Mouse (Mus musculus) embryo, embryonic 9.5 days (tissue): ENCODE measurements around the gene Zfp865.
A peak's percentile ranks its signal among the peaks of the same experiment; 100 is the strongest.
"Not testable (repeated sequence)": the region's sequence is repeated elsewhere in the genome, so short reads cannot be mapped to it uniquely, and the experiment has no call there.

ENCODE experiments used
- DNase-seq: peaks from one replicate; pipeline ENCODE4 v3.0.0-alpha.2; 2017; ENCODE audit errors: extremely low spot score

Zfp865 gene

DNA sequence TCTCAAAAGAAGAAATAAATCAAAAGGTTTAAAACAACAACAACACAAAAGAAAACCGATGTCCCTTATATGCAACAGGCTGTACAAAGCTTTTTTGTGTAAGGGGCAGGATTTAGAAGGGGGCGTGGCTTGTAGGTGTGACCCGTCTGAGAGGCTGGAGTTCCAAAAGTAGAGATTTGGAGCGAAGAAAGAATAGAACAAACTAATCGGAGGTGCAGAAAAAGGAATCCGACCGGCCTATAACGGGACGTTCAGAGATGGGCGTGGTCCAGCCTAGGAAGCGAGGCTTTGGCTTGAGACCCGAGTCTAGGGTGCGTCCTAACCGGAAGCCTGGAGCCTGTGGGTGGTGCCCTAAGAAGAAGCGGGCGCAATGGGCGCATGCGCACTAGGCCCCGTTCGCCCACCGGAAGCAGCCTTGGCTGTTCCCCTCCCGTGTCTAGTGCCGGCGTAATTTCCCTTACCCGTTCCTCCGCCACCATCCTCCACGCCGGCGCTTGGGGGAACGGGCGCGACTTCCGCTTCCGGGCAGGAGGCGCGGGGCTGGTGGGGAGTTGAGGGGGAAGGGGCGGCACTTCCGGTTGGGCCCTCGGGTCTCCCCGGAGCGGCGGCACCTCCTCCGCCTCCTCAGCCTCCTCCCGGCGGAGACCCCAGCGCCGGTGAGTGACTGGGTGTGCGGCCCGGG, at the start of gene Zfp865, which contains the start of gene Ccdc106:
Gene Zfp865 (plus strand): TSS at position 377 of the 682 bp plus-strand sequence.
Gene Ccdc106 (plus strand): TSS at position 554 of the 682 bp plus-strand sequence.
- peak; percentile 98 for DNase-seq

DNA sequence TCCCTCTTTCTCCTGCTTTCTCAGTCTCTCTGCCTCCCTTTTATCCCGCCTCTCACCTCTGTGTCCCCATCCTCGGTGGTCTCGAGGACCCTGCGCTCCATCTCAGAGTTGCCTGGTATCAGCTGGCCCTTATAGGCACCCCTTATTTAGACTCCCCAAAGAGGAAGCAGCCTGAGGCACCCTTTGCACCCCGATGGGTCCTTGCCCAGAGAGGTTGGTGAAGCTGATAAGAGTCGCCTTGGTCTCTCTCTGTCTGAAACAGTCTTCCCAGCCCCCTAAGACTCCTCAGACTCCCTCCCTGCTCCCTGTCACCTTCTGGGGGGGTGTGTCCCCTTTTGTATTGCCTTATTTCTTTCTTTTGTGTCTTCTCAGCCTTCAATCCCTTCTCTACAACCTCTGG, 49.1 kb upstream of the Zfp865 start, which contains the start of gene Sbk3:
Gene Sbk3 (minus strand): TSS at position 101 of the 400 bp plus-strand sequence.
- no peak for DNase-seq

DNA sequence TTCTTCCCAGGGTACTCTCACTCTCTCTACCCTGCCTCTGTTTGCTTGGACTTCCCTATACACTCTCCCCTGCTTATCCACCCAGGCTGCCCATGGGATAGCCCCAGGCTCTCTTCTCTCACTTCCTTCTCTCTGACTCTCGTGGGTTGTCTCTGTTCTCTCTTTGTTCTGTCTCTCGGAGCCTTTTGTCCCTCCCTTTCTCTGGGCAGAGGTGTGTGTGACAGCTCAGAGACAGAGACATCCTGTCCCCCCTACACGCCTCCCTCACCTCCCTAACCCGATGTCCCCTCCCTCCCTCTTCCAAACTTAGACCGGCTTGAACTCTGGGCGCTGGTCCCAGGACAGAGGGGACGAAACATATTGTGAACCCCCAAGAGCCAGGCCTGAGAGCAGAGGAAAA, 48.5 kb upstream of the Zfp865 start:
- no peak for DNase-seq

DNA sequence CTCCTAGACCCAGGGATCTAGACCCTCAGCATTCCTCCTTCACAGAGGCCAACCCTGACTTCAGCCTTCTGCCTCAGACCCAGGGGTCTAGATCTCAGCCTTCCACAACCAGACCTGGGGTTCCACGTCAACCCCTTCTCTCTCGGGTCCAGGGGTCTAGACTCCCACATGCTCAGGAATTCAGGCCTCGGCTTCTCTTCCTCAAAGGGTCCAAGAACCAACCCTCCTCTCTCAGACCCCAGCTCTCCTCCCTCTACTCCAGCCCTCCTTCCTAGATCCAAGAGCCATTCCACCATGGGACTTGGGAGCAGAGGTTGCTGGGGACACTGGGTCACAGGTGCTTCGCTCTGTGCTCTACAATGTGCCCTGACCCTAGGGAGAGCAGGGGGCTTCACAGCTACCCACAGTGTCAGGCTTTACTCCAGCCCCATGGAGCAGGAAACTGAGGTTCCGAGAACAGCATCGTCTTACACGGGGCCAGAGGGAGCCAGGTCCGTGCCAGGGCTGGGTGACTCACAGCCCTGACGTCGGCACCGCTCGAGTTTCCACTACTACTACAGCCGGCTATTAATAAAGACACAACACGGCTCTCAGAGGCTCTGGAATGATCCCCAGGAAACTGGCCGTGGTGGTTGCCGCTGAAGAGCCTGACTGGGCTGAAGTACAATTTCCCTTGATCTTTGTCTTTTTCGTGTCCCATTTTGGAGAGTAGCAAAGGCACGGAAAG, 47.7 kb upstream of the Zfp865 start:
- DNase-seq, result no peak

DNA sequence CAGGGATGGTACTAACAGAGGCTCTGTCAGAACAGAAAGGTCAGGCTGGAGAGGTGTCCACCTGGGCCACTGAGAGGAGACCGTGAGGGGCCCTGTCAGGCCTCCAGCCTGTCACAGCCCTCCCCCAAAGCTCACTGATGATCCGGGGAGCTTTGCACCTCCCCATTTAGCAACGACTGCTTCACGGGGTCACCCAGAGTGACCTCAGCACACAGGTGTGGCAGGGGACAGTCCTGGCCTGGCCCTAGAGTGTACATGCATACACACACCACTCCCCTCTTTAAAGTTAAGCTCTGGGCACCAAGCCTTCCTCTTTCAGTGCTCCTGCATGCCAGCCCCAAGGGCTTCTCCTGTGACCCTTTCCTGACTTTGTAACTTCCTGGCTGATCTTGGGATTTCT, 44.7 kb upstream of the Zfp865 start:
- no peak for DNase-seq

DNA sequence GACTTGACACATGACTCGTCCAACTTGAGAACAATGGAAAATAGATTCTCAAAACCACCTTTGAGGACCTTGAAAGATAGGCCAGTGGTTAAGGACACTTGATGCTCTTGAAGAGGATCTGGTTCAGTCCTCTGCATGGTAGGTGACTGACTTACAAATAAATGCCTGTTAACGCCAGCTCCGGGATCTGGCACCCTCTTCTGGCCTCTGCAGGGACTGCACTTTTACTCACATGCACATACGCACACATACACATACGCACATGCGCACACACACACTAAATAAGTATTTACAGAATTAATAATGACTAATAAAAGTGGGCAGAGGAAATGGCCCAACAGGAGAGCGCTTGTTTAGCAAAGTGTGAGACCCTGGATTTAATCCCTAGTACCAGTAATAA, 43.3 kb upstream of the Zfp865 start:
- DNase-seq, result no peak

DNA sequence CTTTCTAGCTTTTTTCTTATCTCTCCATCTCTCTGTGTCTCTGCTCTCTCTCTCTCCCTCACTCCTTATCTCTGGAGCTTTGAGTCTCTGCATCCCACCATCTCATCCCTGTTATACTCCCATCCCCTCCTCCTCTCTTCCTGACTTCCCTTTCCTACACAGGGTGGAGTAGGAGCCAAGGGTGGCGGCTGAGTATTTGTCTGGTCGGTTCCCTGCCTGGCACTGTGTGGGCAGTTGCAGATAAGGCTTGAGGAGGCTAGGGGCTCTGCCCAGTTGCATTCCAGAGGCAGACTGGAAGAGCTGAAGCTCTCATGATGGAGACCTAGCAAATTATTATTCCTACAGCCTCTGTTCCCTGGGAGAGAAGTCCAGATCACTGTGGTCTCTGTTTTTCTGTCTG, 31.9 kb upstream of the Zfp865 start:
- no peak for DNase-seq

DNA sequence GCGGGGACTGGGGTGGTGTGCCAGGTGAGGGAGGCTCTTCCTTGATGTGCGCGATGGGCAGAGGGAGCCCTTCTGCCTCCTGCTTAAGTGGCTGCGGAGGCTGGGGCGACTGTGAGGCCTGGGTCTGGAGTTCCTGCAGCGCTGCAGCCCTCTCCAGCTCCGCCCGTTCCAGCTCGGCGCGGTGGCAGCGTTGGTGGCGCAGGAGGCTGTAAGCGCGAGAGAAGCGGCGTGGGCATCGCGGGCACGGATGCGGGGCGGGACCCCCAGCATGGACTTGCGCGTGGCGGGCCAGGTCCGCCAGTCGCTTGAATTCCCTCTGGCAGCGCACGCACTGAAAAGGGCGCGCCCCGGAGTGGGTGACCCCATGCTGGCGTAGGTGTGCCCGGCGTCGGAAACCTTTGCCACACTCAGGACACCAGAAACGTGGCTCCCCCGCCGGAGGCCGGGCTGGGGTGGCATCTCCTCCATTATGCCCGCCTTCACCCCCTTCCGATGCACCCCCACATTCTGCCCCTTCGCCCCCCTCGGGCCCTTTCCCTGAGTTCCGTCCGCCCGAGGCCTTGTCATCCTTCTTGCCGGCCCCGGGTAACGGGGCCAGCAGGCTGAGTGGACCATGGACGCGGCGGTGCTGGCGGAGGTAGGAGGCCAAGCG, 26.7 kb upstream of the Zfp865 start:
- DNase-seq, result no peak

DNA sequence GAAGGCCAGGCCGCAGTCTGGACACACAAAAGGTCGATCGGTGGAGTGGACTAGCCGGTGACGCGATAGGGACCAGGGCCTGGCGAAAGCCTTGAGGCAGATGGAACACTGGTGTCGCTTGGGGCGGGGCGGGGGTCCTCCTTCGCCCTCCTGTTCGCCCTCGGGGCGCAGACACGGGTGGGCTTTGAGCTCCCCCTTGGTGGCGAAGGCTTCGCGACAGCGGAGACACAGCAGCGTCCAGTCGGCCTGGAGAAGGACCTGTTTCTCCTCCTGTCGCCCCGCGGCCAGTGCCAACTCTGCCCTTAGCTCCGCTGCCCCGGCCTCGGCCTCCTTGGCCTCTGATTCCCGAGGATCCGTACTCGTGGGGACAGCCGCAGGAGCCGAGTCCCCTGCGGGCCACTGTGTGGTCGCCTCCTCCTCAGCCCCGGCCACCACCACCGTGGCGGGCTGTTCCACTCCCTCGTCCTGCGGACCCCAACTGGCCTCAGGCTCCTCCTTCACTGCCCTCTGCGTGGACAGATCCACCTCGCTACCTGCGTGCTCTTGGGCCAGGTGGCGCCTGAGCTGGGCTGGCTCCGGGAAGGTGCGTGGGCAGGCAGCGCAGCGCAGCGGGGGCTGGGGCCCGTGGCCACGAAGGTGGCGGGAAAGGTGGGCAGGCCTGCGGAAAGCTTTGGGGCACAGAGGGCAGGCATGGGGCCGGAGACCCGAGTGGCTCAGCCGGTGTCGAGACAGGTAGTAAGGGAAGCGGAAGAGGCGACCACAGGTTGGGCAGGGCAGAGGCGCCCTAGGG, 26.0 kb upstream of the Zfp865 start:
- DNase-seq, result no peak

DNA sequence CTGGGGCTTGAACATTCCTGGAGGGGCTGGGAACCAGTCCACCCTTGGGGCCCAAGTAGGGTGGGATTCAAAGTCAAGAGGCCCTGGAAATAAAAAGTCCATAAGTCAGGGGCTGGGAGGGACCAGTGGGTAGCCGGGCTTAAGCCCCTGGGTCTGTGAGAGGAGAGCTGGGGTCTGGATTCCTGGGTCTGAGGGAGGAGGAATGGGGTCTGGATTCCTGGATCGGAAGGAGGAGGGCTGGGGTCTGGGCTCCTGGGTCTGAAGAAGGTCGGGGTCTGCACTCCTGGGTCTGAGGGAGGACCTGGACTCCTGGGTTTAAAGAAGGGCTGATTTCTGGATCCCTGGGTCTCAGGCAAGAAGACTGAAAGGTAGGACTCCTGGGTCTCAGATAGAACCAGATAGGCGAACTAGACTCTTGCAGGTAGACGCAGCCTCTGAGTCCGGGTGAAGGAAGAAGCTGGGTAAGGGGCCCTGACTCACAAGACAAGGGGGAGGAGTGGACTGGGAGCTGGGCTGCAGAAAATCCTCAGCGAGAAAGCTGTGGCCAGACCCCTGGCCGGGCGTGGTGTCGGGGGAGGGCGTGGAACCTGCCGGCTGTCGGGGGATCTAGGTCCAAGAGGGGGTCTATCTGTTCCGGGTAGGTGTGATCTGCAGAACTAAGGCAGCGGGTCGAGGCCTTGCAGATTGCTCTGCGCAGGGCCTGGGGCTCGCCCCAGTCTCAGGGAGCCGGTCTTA, 24.7 kb upstream of the Zfp865 start:
- no peak for DNase-seq

DNA sequence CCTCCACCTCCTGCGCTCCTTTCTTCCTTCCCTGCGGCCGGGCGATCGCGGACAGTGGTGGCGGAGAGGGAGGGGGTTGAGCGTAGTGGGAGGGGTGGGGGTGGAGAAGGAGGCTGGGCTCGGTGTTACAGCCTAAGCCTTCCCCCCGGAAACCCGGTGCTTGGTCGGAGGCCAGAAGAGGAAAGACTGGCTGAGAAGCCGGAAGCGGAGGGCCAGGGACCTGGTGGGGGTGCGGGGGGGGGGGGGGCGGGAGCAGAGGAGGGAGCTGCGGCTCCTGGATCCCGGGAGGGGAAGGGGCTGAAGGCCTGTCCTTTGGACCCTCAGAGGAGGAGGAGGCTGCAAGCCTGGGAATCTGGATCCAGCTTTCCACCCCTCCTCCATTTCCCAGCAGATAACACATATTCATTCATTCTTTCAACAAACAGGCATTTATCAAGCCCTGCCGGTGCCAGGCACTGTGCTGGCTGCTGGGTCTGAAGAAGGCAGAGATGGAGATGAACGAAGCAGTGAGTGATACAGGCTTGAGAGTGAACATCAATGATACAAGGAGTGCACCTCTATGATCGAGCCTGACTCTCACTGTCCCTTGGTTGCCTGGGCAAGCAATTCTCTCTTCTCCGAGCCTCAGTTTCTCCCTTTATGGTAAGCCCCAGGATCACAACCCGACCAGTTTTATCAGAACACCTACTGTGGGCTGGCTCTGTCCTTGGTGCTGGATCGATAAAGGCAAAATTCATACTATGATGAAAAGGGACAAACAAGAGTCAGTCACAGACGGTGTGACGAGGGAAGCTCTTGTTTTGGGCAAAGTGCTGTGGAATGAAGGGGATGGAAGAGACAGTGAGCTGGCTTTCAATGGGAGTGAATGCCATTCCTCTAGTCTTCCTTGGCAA, 23.9 kb upstream of the Zfp865 start, which contains the start of gene Zfp579:
Gene Zfp579 (minus strand): TSS at position 156 of the 893 bp plus-strand sequence.
- peak; percentile 95 for DNase-seq

DNA sequence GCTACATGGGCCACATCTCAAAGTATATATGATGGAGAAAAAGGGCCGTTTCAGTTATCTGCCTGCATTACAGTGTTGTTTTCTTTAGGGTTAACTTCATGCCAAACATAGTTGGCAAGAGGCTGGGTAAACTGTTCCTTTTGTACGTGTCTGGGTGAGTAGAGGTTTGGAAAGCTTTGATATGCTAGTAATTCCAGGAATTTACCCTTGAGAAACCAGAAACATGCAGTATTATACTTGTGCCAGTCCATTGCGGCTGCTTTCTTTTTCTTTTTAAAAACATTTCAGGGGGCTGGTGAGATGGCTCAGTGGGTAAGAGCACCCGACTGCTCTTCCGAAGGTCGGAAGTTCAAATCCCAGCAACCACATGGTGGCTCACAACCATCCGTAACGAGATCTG, 23.2 kb upstream of the Zfp865 start:
- DNase-seq, result no peak

DNA sequence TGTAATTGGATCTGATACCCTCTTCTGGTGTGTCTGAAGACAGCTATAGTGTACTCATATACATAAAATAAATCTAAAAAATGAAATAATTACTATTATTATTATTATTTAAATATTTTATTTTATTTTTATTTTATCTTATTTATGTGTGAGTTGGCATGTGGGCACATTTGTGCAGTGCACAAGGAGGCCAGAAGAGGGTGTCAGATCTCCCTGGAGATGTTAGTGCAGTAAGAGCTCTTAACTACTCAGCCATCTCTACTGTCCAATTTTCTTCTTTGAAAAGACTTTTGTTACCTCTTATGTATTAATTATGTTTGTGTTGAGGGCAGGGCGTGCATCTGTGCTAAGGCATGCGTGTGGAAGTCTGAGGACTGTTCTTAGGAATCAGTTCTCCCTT, 20.3 kb upstream of the Zfp865 start:
- no peak for DNase-seq

DNA sequence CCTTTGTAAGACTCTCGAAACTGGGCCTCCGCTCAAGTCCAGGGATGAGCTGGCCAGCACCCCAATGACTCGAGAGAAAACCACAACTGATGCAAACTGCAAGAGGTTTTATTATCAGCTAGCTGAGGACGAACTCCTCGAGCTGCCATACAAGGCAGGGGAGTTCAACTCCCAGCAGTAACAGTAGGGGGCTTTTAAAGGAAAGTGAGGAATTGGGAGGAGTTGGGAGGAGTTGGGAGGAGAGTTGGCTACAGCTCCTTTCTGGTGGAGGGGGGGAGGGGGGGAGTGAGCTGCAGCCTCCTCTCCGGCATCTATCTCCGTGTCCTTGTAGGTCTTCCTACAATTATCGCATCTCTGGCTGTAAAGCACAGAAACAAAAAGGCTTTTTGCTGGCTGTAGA, 17.3 kb upstream of the Zfp865 start:
- not testable (repeated sequence) for DNase-seq

DNA sequence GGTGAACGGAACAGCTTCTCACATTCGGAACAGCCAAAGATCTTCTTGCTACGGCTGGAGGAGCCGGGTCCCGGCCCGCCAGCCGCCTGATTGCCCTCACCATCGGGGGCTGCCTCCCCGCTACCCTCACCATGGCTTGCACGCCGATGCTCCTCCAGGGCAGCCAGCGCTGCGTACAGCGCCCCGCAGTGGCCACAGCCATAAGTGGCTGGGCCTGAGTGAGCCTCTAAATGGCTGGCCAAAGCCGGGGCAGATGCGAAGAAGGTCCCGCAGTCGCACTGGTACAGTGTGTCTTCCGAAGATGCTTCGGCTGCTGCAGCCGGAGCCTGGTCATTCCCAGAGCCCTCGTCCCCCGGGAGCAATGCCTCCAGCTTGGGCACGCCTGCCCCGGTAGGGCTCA, 11.9 kb upstream of the Zfp865 start:
- no peak for DNase-seq

DNA sequence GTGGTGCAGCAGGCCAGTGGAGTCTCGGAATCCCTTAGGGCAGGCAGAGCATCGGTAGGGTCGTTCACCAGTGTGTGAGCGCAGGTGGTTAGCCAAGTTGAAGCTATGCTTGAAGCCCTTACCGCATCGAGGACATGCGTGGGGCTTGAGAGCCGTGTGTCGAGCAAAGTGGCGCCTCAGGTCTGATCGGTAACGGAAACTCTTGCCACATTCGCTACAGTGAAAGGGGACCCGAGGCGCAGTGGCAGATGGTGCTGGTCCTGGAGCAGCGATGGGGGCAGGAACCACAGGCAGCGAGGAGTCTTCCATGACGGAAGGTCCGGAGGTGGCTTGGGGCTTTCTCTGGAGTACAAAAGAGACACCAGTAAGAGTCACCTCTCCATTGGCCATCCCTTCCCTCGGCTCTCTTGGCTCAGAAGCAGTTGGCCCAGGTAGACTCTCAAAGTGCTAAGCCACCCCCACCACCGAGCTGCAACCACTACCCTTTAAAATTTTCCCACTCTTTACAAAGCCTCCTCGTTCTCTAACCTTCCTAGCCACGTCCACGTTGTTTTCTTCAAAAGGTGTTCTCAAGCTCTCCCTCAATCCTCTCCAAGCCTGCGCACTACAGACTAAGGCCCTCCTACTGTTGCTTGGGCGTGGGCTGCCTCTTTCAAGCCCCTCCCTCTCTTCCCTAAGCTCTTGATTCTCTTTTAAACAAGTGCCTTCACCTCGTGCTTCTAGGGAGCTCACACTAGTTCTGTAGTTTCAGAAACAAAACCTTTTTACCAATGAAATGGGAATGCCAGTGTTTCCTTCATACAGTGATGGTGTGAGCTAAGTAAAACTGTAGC, 7.3 kb upstream of the Zfp865 start:
- no peak for DNase-seq

DNA sequence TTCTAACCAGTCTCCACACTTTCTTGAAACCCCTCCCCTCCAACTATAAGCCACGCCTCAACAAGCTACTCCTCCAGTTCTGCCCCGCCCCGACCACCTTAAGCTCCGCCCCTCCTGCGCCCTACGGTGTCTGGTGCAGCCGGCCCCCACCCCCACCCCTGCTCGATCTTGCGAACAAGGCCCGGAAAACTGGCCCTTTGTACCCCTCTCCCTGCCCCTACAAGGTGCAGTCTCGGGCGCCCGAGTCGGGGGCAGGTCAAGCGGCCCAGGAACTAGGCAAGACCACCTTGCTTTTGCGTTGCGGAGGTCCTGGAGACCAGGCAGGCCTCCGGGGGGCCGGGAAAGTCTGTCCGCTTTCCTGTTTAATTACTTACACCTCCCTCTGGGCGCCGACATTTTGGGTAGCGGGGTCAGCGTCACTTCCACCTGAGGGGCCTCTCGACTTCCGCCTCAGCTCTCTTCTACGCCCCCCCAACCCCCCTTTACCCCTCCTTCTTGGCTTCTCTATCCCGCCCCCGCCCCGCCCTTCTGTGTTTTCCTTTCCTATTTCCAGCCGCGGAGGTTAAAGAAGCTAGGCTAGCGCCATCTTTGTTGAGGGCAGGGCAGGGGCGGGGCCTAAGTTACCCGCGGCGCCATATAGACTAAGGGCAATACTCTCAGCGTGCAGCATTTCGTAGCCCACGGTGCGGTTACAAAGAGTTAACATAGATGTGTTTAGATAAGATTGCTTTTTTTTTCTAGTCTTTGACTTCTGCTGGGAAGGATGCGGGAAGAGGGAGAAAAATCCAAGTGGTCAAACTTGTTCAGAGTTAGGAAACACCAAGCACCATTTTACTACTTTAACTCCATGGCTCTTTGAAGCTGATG, 5.7 kb upstream of the Zfp865 start, which contains the start of the genes Zfp524 and Fiz1:
Gene Zfp524 (plus strand): TSS at position 165 of the 867 bp plus-strand sequence.
Gene Fiz1 (minus strand): TSS at position 447 of the 867 bp plus-strand sequence.
- DNase-seq, result peak; percentile 98
